Mouse (Mus musculus) bone marrow macrophage, adult 2 months (primary cell): Measurements from ENCODE around the gene Olfr46.

Experiments
- CTCF ChIP-seq: IDR thresholded peaks from 2 replicates; pipeline ENCODE4 v1.5.1; 2012; ENCODE audit warnings: low read depth, mild to moderate bottlenecking, low read length, moderate library complexity
- POLR2A ChIP-seq: IDR thresholded peaks from 2 replicates; pipeline ENCODE4 v1.6.1; 2012; ENCODE audit warnings: mild to moderate bottlenecking, low read depth, low read length, borderline replicate concordance

- no peak for TF ChIP-seq CTCF
- no peak for TF ChIP-seq POLR2A
These were observed 29.5 kb downstream of the Olfr46 start for GRCm38 (mm10) chr7:140630559-140630958.
